Mouse (Mus musculus) midbrain, embryonic 16.5 days (tissue): ENCODE results near the gene Trim11. TPM values are rescaled to one million over a fixed set of nuclear protein-coding genes. Genes with fewer than 3 reads are reported as not detected.

ENCODE experiments used
- ATAC-seq: fragments of 200-750 bp; cut with Nextera tagmentation; 2 replicates; pipeline ENCODE4 v1.8.0; 2017; ENCODE audit warnings: moderate TSS enrichment
- H3K27ac ChIP-seq: fragments of 300-500 bp; sonication (generic); 2 replicates; pipeline ENCODE4 v1.5.1; 2014; ENCODE audit warnings: mild to moderate bottlenecking, low read length, mixed read lengths
- H3K27me3 ChIP-seq: fragments of 300-500 bp; sonication (generic); 2 replicates; pipeline ENCODE4 v1.6.1; 2014; ENCODE audit warnings: low read depth, low read length, mixed read lengths; ENCODE audit not compliant: control insufficient read depth, insufficient read depth
- H3K36me3 ChIP-seq: fragments of 300-500 bp; sonication (generic); 2 replicates; pipeline ENCODE4 v1.6.1; 2014; ENCODE audit warnings: mild to moderate bottlenecking, low read length, moderate library complexity, mixed read lengths; ENCODE audit not compliant: control insufficient read depth, insufficient read depth
- H3K4me1 ChIP-seq: fragments of 300-500 bp; sonication (generic); 2 replicates; pipeline ENCODE4 v1.6.1; 2014; ENCODE audit warnings: mild to moderate bottlenecking, low read length, mixed read lengths; ENCODE audit not compliant: control insufficient read depth, insufficient read depth
- H3K4me2 ChIP-seq: fragments of 300-500 bp; sonication (generic); 2 replicates; pipeline ENCODE4 v1.6.1; 2014; ENCODE audit warnings: mild to moderate bottlenecking, low read length, mixed read lengths
- H3K4me3 ChIP-seq: fragments of 300-500 bp; sonication (generic); 2 replicates; pipeline ENCODE4 v1.5.1; 2014; ENCODE audit warnings: low read depth, mild to moderate bottlenecking, low read length, moderate library complexity, mixed read lengths
- H3K9ac ChIP-seq: fragments of 300-500 bp; sonication (generic); 2 replicates; pipeline ENCODE4 v1.6.1; 2014; ENCODE audit warnings: low read depth, low read length, mixed read lengths
- H3K9me3 ChIP-seq: fragments of 300-500 bp; sonication (generic); replicated peaks from 2 replicates; pipeline ENCODE4 v1.6.1; 2014; ENCODE audit warnings: mild to moderate bottlenecking, low read length, mixed read lengths; ENCODE audit not compliant: control insufficient read depth, poor library complexity, severe bottlenecking
- WGBS: fragments of 180-500 bp; shearing (Covaris S2); extraction: QIAGEN DNeasy Blood & Tissue Kit; methylation state at CpG from one replicate; pipeline ENCODE4 v1.1.7; 2014; 5-methylcytosine and 5-hydroxymethylcytosine counted together
- polyA plus RNA-seq: library from polyadenylated mRNA; unstranded; fragments of >200 nt; fragmentation: Nextera tagmentation; extraction: Ambion mirVana; gene quantifications from 2 replicates; pipeline ENCODE4 v1.2.1, GENCODE M21; 2015

Trim11 gene
- polyA plus RNA-seq, 1 experiment from 2014 or later: 19.5 TPM

- WGBS: under 1% methylated on average over 49 of the region's 49 CpGs
These were observed 23.3 kb upstream of the Trim11 start, which contains the start of the genes Hist3h2a and Trim17 for GRCm38 (mm10) chr11:58954420-58955142. TSS of gene Hist3h2a (plus strand) at chr11:58954685. TSS of gene Trim17 (plus strand) at chr11:58954685.

GRCm38 (mm10) chr11:58955143-58955867, 22.6 kb upstream of the Trim11 start:
- peak overlapping the region; percentile 82 for H3K9ac ChIP-seq
- peak overlapping the region; percentile 86 for H3K4me2 ChIP-seq
- peak overlapping the region; percentile 62 for H3K4me3 ChIP-seq
- no peaks in the 10 kb centered on the region for H3K9me3 ChIP-seq
- H3K27me3 ChIP-seq: no peaks in the 10 kb centered on the region
- ATAC-seq: no peak
- H3K36me3 ChIP-seq: 0 out of 2 replicates have a peak, but pooled peaks cover 3% of the 10 kb centered on the region
- peak overlapping the region; percentile 98 for H3K27ac ChIP-seq
- under 1% methylated on average over 20 of the region's 20 CpGs for WGBS
- H3K4me1 ChIP-seq: peaks cover 51% of the 10 kb centered on the region

More at GRCm38 (mm10) chr11:58954420-58955142, 23.3 kb upstream of the Trim11 start, which contains the start of the genes Hist3h2a and Trim17:
- H3K27me3 ChIP-seq: no peaks in the 10 kb centered on the region
- peak within 1 kb of the TSS; percentile 82 for H3K9ac ChIP-seq
- peak within 1 kb of the TSS; percentile 62 for H3K4me3 ChIP-seq
- 0 out of 2 replicates have a peak, but pooled peaks cover 3% of the 10 kb centered on the region for H3K36me3 ChIP-seq
- peak; percentile 89 for ATAC-seq
- H3K4me2 ChIP-seq: peak within 1 kb of the TSS; percentile 86
- peaks cover 51% of the 10 kb centered on the region for H3K4me1 ChIP-seq
- peak within 1 kb of the TSS; percentile 98 for H3K27ac ChIP-seq
- no peaks in the 10 kb centered on the region for H3K9me3 ChIP-seq

GRCm38 (mm10) chr11:58955868-58956257, 22.0 kb upstream of the Trim11 start:
- Histone ChIP-seq H3K4me3 (peak overlapping the region; percentile 62), H3K9ac (peak overlapping the region; percentile 82), H3K27ac (peak overlapping the region; percentile 98), H3K27me3 (no peaks in the 10 kb centered on the region), H3K36me3 (0 out of 2 replicates have a peak, but pooled peaks cover 3% of the 10 kb centered on the region), H3K4me1 (peaks cover 48% of the 10 kb centered on the region), H3K9me3 (no peaks in the 10 kb centered on the region), H3K4me2 (peak overlapping the region; percentile 86)
- no peak for ATAC-seq
- WGBS: 15% methylated on average over 8 of the region's 8 CpGs

- Histone ChIP-seq H3K9me3 (no peaks in the 10 kb centered on the region), H3K27ac (no peak overlapping the region), H3K4me2 (peak overlapping the region; percentile 86), H3K27me3 (no peaks in the 10 kb centered on the region), H3K9ac (peak overlapping the region; percentile 82), H3K4me3 (peak overlapping the region; percentile 62), H3K4me1 (peaks cover 35% of the 10 kb centered on the region), H3K36me3 (0 out of 2 replicates have a peak, but pooled peaks cover 3% of the 10 kb centered on the region)
- 84% methylated on average over 5 of the region's 5 CpGs for WGBS
- no peak for ATAC-seq
These were observed 20.5 kb upstream of the Trim11 start for GRCm38 (mm10) chr11:58957226-58957914.

- 87% methylated on average over 6 of the region's 6 CpGs for WGBS
- no peak overlapping the region for H3K4me3 ChIP-seq
These were observed 19.4 kb upstream of the Trim11 start for GRCm38 (mm10) chr11:58958536-58958935.

GRCm38 (mm10) chr11:58959186-58959825, 18.6 kb upstream of the Trim11 start:
- peak overlapping the region; percentile 50 for H3K4me3 ChIP-seq
- 33% methylated on average over 15 of the region's 15 CpGs for WGBS
- ATAC-seq: no peak

More at GRCm38 (mm10) chr11:58958536-58958935, 19.4 kb upstream of the Trim11 start:
- H3K9ac ChIP-seq: no peak overlapping the region
- 0 out of 2 replicates have a peak, but pooled peaks cover 3% of the 10 kb centered on the region for H3K36me3 ChIP-seq
- H3K9me3 ChIP-seq: no peaks in the 10 kb centered on the region
- no peak for ATAC-seq
- H3K4me1 ChIP-seq: peaks cover 31% of the 10 kb centered on the region
- H3K27me3 ChIP-seq: no peaks in the 10 kb centered on the region
- H3K4me2 ChIP-seq: peak overlapping the region; percentile 86; the same call in 1 of the 2 replicates
- no peak overlapping the region for H3K27ac ChIP-seq

GRCm38 (mm10) chr11:58959921-58960465, 17.9 kb upstream of the Trim11 start:
- H3K4me1 ChIP-seq: peaks cover 31% of the 10 kb centered on the region
- no peaks in the 10 kb centered on the region for H3K9me3 ChIP-seq
- H3K4me2 ChIP-seq: peak overlapping the region; percentile 75
- peak overlapping the region; percentile 83 for H3K27ac ChIP-seq
- H3K36me3 ChIP-seq: 0 out of 2 replicates have a peak, but pooled peaks cover 3% of the 10 kb centered on the region
- peak overlapping the region; percentile 50 for H3K4me3 ChIP-seq
- WGBS: 1% methylated on average over 40 of the region's 40 CpGs
- peak; percentile 88 for ATAC-seq
- H3K27me3 ChIP-seq: no peaks in the 10 kb centered on the region
- H3K9ac ChIP-seq: peak overlapping the region; percentile 36

More at GRCm38 (mm10) chr11:58959186-58959825, 18.6 kb upstream of the Trim11 start:
- peak overlapping the region; percentile 36 for H3K9ac ChIP-seq
- peaks cover 31% of the 10 kb centered on the region for H3K4me1 ChIP-seq
- 0 out of 2 replicates have a peak, but pooled peaks cover 3% of the 10 kb centered on the region for H3K36me3 ChIP-seq
- H3K27ac ChIP-seq: peak overlapping the region; percentile 83
- H3K27me3 ChIP-seq: no peaks in the 10 kb centered on the region
- peak overlapping the region; percentile 75 for H3K4me2 ChIP-seq
- H3K9me3 ChIP-seq: no peaks in the 10 kb centered on the region
